Mouse (Mus musculus) brown adipose tissue, adult 24 weeks (tissue): Measurements from ENCODE around the gene D230025D16Rik. TPM values are rescaled to one million over a fixed set of nuclear protein-coding genes. Genes with fewer than 3 reads are reported as not detected.

Experiments
- H3K27ac ChIP-seq: fragments of 200-500 bp; replicated peaks from 2 replicates; pipeline ENCODE4 v1.5.1; 2012; ENCODE audit warnings: low read depth, mild to moderate bottlenecking, low read length
- H3K4me1 ChIP-seq: fragments of 200-500 bp; 2 replicates; pipeline ENCODE4 v1.6.1; 2012; ENCODE audit warnings: low read length, mixed read lengths; ENCODE audit not compliant: control insufficient read depth, insufficient read depth, insufficient read length
- H3K4me3 ChIP-seq: fragments of 200-500 bp; 2 replicates; pipeline ENCODE4 v1.5.1; 2012; ENCODE audit warnings: low read depth, mild to moderate bottlenecking, low read length, moderate library complexity; ENCODE audit not compliant: insufficient read depth
- polyA plus RNA-seq: library from polyadenylated mRNA; stranded (reverse); fragments of >200 nt; gene quantifications from 2 replicates; pipeline ENCODE4 v1.2.4, GENCODE M21; 2012; ENCODE audit not compliant: missing spikeins, insufficient read depth, insufficient read length

D230025D16Rik gene
- polyA plus RNA-seq, 1 experiment, result 15.1 TPM

GRCm38 (mm10) chr8:105258911-105259720, 34.2 kb downstream of the D230025D16Rik start:
- Histone ChIP-seq H3K27ac (no peak overlapping the region), H3K4me1 (no peaks in the 10 kb centered on the region; the same call in 1 of the 2 replicates), H3K4me3 (peak overlapping the region; percentile 34; the same call in 1 of the 2 replicates)

- Histone ChIP-seq H3K4me1 (no peaks in the 10 kb centered on the region; the same call in 1 of the 2 replicates), H3K27ac (no peak overlapping the region), H3K4me3 (peak overlapping the region; percentile 34)
These were observed 34.9 kb downstream of the D230025D16Rik start for GRCm38 (mm10) chr8:105259721-105260320.

GRCm38 (mm10) chr8:105260371-105261099, 35.6 kb downstream of the D230025D16Rik start:
- no peak overlapping the region for H3K27ac ChIP-seq
- H3K4me1 ChIP-seq, result peaks cover 5% of the 10 kb centered on the region; the same call in 1 of the 2 replicates
- no peak overlapping the region for H3K4me3 ChIP-seq

- H3K4me3 ChIP-seq, result no peak overlapping the region
- H3K4me1 ChIP-seq, result peaks cover 5% of the 10 kb centered on the region; the same call in 1 of the 2 replicates
- H3K27ac ChIP-seq, result no peak overlapping the region
These were observed 36.5 kb downstream of the D230025D16Rik start for GRCm38 (mm10) chr8:105261326-105261980.

GRCm38 (mm10) chr8:105263244-105263912, 38.4 kb downstream of the D230025D16Rik start:
- H3K4me1 ChIP-seq, result peaks cover 5% of the 10 kb centered on the region; the same call in 1 of the 2 replicates
- peak overlapping the region; percentile 84 for H3K4me3 ChIP-seq

GRCm38 (mm10) chr8:105264024-105264982, 39.4 kb downstream of the D230025D16Rik start, which contains the start of the genes Tradd and Fbxl8:
Gene Tradd (minus strand): TSS chr8:105264609.
Gene Fbxl8 (plus strand): TSS chr8:105264648.
- Histone ChIP-seq H3K4me1 (peaks cover 5% of the 10 kb centered on the region; the same call in 1 of the 2 replicates), H3K27ac (peak within 1 kb of the TSS; percentile 66), H3K4me3 (peak within 1 kb of the TSS; percentile 84)

More at GRCm38 (mm10) chr8:105263244-105263912, 38.4 kb downstream of the D230025D16Rik start:
- no peak overlapping the region for H3K27ac ChIP-seq

- Histone ChIP-seq H3K27ac (no peak overlapping the region), H3K4me1 (peaks cover 5% of the 10 kb centered on the region; the same call in 1 of the 2 replicates), H3K4me3 (peak overlapping the region; percentile 84)
These were observed 40.2 kb downstream of the D230025D16Rik start for GRCm38 (mm10) chr8:105265128-105265527.

- H3K4me3 ChIP-seq, result no peak overlapping the region
- H3K4me1 ChIP-seq, result peaks cover 5% of the 10 kb centered on the region; the same call in 1 of the 2 replicates
- H3K27ac ChIP-seq, result no peak overlapping the region
These were observed 41.8 kb downstream of the D230025D16Rik start for GRCm38 (mm10) chr8:105266775-105267174.

- peaks cover 5% of the 10 kb centered on the region; the same call in 1 of the 2 replicates for H3K4me1 ChIP-seq
- H3K4me3 ChIP-seq, result peak overlapping the region; percentile 64
- H3K27ac ChIP-seq, result no peak overlapping the region
These were observed 43.6 kb downstream of the D230025D16Rik start for GRCm38 (mm10) chr8:105268342-105269074.

GRCm38 (mm10) chr8:105269075-105269458, 44.1 kb downstream of the D230025D16Rik start:
- Histone ChIP-seq H3K4me3 (peak overlapping the region; percentile 64), H3K4me1 (peaks cover 5% of the 10 kb centered on the region; the same call in 1 of the 2 replicates), H3K27ac (0 out of 2 replicates have a peak overlapping the region, but pooled peaks have one; percentile 37)

- peak within 1 kb of the TSS; percentile 64 for H3K4me3 ChIP-seq
- H3K4me1 ChIP-seq, result peaks cover 5% of the 10 kb centered on the region; the same call in 1 of the 2 replicates
- peak within 1 kb of the TSS; percentile 37; the same call in 1 of the 2 replicates for H3K27ac ChIP-seq
These were observed 44.6 kb downstream of the D230025D16Rik start, which contains the start of gene Hsf4 for GRCm38 (mm10) chr8:105269461-105269947. Gene Hsf4 (plus strand): TSS chr8:105269801.
